Mouse (Mus musculus): ENCODE results near the gene Man1b1.

The Man1b1 gene

GRCm38 (mm10) chr2:25364313-25364712, 32.2 kb downstream of the Man1b1 start:
- no peak for DNase-seq (ENCODE audit: low read depth, low spot score)

- DNase-seq (ENCODE audit: low read depth, low spot score) = no peak
These were observed 32.6 kb downstream of the Man1b1 start for GRCm38 (mm10) chr2:25364761-25365090.

GRCm38 (mm10) chr2:25365091-25365761, 33.1 kb downstream of the Man1b1 start, which contains the start of gene Uap1l1:
Gene Uap1l1, minus strand, starts transcription at chr2:25365682.
- peak; percentile 76 for DNase-seq (ENCODE audit: low read depth, low spot score)

- DNase-seq (ENCODE audit: low read depth, low spot score) = no peak
These were observed 37.9 kb downstream of the Man1b1 start for GRCm38 (mm10) chr2:25369996-25370395.

GRCm38 (mm10) chr2:25371764-25372643, 39.9 kb downstream of the Man1b1 start, which contains the start of gene Sapcd2:
Gene Sapcd2, plus strand, starts transcription at chr2:25372321.
- DNase-seq (ENCODE audit: low read depth, low spot score) = peak; percentile 71

- no peak for DNase-seq (ENCODE audit: low read depth, low spot score)
These were observed 40.7 kb downstream of the Man1b1 start for GRCm38 (mm10) chr2:25372644-25373391.

GRCm38 (mm10) chr2:25373431-25373830, 41.3 kb downstream of the Man1b1 start:
- no peak for DNase-seq (ENCODE audit: low read depth, low spot score)

- no peak for DNase-seq (ENCODE audit: low read depth, low spot score)
These were observed 44.5 kb downstream of the Man1b1 start for GRCm38 (mm10) chr2:25376589-25376988.

- DNase-seq (ENCODE audit: low read depth, low spot score) = no peak
These were observed 52.4 kb downstream of the Man1b1 start for GRCm38 (mm10) chr2:25384492-25384891.

- DNase-seq (ENCODE audit: low read depth, low spot score) = no peak
These were observed 59.1 kb downstream of the Man1b1 start for GRCm38 (mm10) chr2:25391266-25391665.

GRCm38 (mm10) chr2:25394281-25395221, 62.4 kb downstream of the Man1b1 start:
- DNase-seq (ENCODE audit: low read depth, low spot score) = peak; percentile 75

GRCm38 (mm10) chr2:25395721-25396596, 63.8 kb downstream of the Man1b1 start, which contains the start of gene Entpd2:
Gene Entpd2, plus strand, starts transcription at chr2:25395874.
- no peak for DNase-seq (ENCODE audit: low read depth, low spot score)

- no peak for DNase-seq (ENCODE audit: low read depth, low spot score)
These were observed 64.5 kb downstream of the Man1b1 start for GRCm38 (mm10) chr2:25396597-25396983.

- DNase-seq (ENCODE audit: low read depth, low spot score) = no peak
These were observed 64.9 kb downstream of the Man1b1 start for GRCm38 (mm10) chr2:25397010-25397409.

GRCm38 (mm10) chr2:25398065-25398464, 65.9 kb downstream of the Man1b1 start:
- DNase-seq (ENCODE audit: low read depth, low spot score) = no peak

- no peak for DNase-seq (ENCODE audit: low read depth, low spot score)
These were observed 66.9 kb downstream of the Man1b1 start, which contains the start of gene Npdc1 for GRCm38 (mm10) chr2:25399051-25399450. Gene Npdc1, plus strand, starts transcription at chr2:25399351.

GRCm38 (mm10) chr2:25400291-25400690, 68.2 kb downstream of the Man1b1 start:
- DNase-seq (ENCODE audit: low read depth, low spot score) = peak; percentile 82

- DNase-seq (ENCODE audit: low read depth, low spot score) = peak; percentile 57
These were observed 68.6 kb downstream of the Man1b1 start for GRCm38 (mm10) chr2:25400764-25401163.
